Mouse (Mus musculus): ENCODE measurements around the gene Gtf2h5. TPM values are rescaled to one million over a fixed set of nuclear protein-coding genes. Genes with fewer than 3 reads are reported as not detected.
A peak's percentile ranks its signal among the peaks of the same experiment; 100 is the strongest.

Gene Gtf2h5
- polyA plus RNA-seq, 1 experiment from 2014 or later: 220 TPM

DNA sequence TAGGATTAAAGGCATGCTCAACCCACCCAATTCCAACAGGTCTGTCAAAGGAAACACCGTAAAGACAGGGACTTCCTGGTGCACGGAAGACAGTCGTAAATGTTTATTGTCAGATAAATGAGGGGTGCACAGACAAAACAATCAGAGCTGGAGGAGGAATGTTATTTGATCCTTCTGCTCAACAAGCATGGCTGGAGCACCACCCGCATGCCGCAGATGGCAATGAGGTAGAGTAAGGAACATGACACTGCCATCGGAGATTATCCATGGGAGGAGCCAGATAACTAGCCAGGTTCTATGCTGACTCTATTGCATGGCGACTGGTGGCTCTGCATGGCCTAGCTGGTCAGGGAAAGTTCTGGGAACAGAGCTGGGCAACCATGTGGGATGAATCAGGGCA lies 6.2 kb upstream of the Gtf2h5 start:
- no peak for ATAC-seq (ENCODE audit: low FRiP score)
- peaks cover 48% of the 10 kb centered on the region for H3K36me3 ChIP-seq
- 18% methylated on average over 7 of the region's 7 CpGs for WGBS
- H3K9me3 ChIP-seq (replicated peaks): no peaks in the 10 kb centered on the region
- peaks cover 8% of the 10 kb centered on the region for H3K4me1 ChIP-seq
- H3K4me3 ChIP-seq (replicated peaks): no peak overlapping the region
- no peaks in the 10 kb centered on the region for H3K27me3 ChIP-seq (replicated peaks)
- no peak overlapping the region for H3K27ac ChIP-seq (replicated peaks)
- no peak overlapping the region for H3K4me2 ChIP-seq
- no peak overlapping the region for H3K9ac ChIP-seq (replicated peaks)

DNA sequence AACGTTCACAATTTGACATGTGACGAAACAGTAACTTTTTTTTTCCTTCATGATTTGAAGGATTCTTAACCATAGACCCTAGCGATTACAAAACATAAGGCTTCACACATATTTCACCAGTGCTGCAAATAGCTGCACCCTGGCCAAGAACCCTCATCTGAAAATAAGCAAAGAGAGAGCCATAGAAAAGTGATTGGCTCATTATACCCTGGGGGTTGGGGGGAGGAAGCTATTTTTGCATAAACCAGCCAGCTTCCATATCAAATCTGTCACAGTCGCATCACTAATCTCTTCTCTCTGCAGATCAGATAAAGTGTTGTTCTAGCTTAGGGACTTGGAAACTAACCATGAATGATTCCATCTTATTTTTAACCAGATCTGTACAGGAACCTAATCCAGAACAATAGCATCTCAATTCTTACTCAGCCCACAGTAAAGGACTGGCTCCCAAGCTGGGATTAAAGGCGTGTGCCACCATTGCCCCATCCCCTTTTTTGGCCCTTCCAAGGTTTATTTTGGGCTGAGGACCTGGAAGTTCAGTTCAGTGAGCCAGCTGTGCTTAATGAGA lies 3.8 kb downstream of the Gtf2h5 start:
- WGBS: 95% methylated on average over 5 of the region's 5 CpGs

DNA sequence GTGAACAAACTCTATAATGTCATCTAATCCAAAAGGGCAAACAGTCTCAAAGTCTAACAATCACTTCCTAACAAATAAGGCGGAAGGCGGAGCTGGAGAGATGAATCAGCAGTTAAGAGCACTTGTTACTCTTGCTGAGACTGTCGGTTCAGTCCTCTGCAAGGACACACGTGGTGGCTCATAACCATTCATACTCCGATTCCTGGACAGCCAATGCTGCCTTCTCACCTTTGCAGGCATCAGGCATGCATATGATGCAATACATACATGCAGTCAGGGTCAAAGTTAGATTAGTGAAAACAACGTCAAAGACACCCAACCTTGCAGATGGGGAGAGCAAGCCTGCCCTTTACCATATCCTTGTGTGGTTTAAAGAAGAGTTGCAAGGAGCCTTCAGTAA lies 12.0 kb downstream of the Gtf2h5 start:
- 91% methylated on average over 6 of the region's 6 CpGs for WGBS
- ATAC-seq (ENCODE audit: low FRiP score): no peak

More for the DNA sequence above, 3.8 kb downstream of the Gtf2h5 start:
- Histone ChIP-seq H3K27me3 (replicated peaks) (no peaks in the 10 kb centered on the region), H3K36me3 (peaks cover 29% of the 10 kb centered on the region), H3K9ac (replicated peaks) (no peak overlapping the region), H3K4me1 (peaks cover 23% of the 10 kb centered on the region), H3K27ac (replicated peaks) (no peak overlapping the region), H3K4me2 (no peak overlapping the region), H3K9me3 (replicated peaks) (no peaks in the 10 kb centered on the region), H3K4me3 (replicated peaks) (no peak overlapping the region)
- ATAC-seq (ENCODE audit: low FRiP score): no peak

DNA sequence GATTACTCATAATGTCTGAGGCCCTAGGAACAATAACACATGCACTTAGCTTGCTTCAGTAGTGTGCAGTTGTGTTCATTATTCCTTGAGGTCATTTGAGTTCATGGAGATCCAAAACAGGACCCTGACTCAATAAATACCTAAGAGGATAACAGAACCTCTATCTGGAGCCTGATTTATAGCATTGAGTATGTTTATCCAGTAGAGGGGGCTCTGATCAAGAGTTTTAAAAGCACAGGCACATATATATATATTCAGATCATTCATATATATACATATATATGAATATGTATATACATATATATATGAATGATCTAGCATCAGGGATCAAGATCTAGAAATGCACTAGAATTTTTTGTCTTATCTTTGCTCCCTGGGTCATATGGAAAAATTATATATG lies 16.0 kb downstream of the Gtf2h5 start:
- Histone ChIP-seq H3K4me2 (no peak overlapping the region), H3K36me3 (0 out of 2 replicates have a peak, but pooled peaks cover 6% of the 10 kb centered on the region), H3K9ac (replicated peaks) (no peak overlapping the region), H3K27me3 (replicated peaks) (no peaks in the 10 kb centered on the region), H3K9me3 (replicated peaks) (no peaks in the 10 kb centered on the region), H3K4me3 (replicated peaks) (no peak overlapping the region), H3K27ac (replicated peaks) (no peak overlapping the region), H3K4me1 (no peaks in the 10 kb centered on the region)
- no peak for ATAC-seq (ENCODE audit: low FRiP score)

More for the DNA sequence above, 12.0 kb downstream of the Gtf2h5 start:
- no peaks in the 10 kb centered on the region for H3K9me3 ChIP-seq (replicated peaks)
- no peak overlapping the region for H3K4me2 ChIP-seq
- peaks cover 12% of the 10 kb centered on the region for H3K36me3 ChIP-seq
- H3K4me3 ChIP-seq (replicated peaks): no peak overlapping the region
- H3K9ac ChIP-seq (replicated peaks): no peak overlapping the region
- H3K27ac ChIP-seq (replicated peaks): no peak overlapping the region
- H3K4me1 ChIP-seq: no peaks in the 10 kb centered on the region
- no peaks in the 10 kb centered on the region for H3K27me3 ChIP-seq (replicated peaks)

DNA sequence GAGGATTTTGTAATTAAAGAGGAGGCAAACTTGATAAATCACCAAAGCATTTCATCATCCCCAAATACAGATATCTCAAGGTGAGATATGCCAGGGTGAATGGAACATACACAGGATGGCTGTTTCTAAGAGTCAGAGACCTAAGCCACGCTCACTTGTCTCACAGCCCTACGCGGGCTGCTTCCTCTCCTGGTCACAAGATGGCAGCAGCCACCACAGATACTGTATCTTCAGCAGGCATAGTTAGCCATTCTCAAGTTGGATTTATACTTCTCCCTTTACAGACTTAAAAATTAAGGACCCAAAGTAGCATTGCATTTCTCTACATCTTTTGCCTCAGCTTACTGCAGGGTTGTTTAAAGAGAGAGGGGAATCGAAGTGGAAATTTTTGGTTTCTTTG lies 18.3 kb downstream of the Gtf2h5 start:
- Histone ChIP-seq H3K9ac (replicated peaks) (no peak overlapping the region), H3K27me3 (replicated peaks) (no peaks in the 10 kb centered on the region), H3K4me2 (no peak overlapping the region), H3K36me3 (no peaks in the 10 kb centered on the region), H3K4me1 (no peaks in the 10 kb centered on the region), H3K9me3 (replicated peaks) (no peaks in the 10 kb centered on the region), H3K27ac (replicated peaks) (no peak overlapping the region), H3K4me3 (replicated peaks) (no peak overlapping the region)
- peak; percentile 61; the same call in 1 of the 2 replicates for ATAC-seq (ENCODE audit: low FRiP score)
- WGBS: 25% methylated on average over 4 of the region's 4 CpGs

DNA sequence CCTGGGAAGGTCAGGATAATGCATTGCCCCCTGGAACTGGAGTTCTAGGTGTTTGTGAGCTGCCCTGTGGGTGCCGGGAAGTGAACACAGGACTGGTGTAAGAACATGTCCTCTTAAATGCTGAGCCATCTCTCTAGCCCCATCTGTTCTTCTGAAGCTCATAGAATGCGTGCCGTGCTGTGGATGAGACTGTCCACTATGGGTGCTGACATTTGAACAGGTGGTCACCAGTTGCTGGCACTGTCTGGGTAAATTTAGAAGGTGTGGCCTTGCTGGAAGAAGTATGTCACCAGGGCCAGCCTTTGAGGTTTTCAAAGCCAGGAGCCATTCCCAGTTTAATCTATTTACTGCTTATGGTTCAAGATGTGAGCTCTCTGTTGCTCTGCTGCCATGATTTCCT lies 22.7 kb downstream of the Gtf2h5 start:
- Histone ChIP-seq H3K4me2 (no peak overlapping the region), H3K27me3 (replicated peaks) (no peaks in the 10 kb centered on the region), H3K9me3 (replicated peaks) (no peaks in the 10 kb centered on the region), H3K4me1 (peaks cover 12% of the 10 kb centered on the region; the same call in 1 of the 2 replicates), H3K27ac (replicated peaks) (no peak overlapping the region), H3K4me3 (replicated peaks) (no peak overlapping the region), H3K36me3 (no peaks in the 10 kb centered on the region), H3K9ac (replicated peaks) (no peak overlapping the region)
- WGBS: 93% methylated on average over 3 of the region's 3 CpGs
- ATAC-seq (ENCODE audit: low FRiP score): no peak

DNA sequence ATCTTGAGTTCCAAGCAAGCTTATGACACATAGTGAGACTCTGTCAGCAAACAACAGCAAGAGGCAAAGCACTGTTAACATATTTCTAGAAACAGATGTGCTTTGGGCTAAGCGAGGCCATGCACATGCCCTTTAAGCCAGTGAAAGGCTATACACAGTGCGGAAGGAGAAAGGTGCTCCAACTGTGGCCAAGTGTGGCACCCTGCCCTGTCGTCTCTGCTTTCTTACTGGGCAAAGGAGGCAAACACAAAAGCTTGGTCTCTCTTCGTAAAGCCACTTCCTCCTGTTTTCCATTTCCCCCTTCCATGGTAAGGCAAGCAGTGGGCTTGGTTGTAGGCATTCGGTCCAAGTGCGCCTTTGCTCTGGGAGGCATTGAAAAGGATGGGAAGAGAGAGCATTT lies 24.0 kb downstream of the Gtf2h5 start:
- H3K9ac ChIP-seq (replicated peaks): no peak overlapping the region
- no peaks in the 10 kb centered on the region for H3K36me3 ChIP-seq
- no peak for ATAC-seq (ENCODE audit: low FRiP score)

DNA sequence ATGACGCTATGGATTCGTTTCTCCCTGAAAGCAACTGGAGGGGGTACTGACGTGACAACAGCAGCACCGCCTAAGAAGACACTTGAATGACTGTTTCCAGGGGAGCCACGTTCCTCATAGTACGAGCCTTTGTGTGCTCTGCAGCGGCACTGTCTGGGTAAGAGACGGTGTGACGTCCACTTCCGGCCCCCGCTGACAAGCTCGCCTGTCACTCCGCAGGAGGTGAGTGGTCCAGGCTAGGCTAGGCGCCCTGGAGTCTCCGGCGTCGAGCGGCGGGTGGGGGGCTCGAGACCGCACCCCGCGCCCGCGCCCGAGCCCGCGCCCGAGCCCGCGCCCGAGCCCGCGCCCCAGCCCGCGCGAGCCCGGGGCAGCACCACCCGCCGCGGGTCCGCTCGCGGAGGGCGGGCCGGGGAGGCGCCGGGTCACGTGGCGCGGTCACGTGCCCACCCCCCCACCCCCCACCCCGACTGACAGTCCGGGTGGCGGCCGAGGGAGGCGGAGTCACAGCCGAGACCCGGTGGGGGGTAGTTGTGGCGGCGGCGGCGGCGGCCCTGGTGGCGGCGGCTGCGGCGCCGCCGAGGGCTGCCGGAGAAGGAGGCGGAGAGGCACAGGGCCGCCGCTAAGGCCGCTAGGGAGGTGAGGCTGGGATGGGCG lies 26.9 kb downstream of the Gtf2h5 start, which contains the start of gene Tulp4:
Gene Tulp4 (plus strand): TSS at position 77 of the 654 bp plus-strand sequence.
- Histone ChIP-seq H3K4me2 (peak within 1 kb of the TSS; percentile 71), H3K36me3 (no peaks in the 10 kb centered on the region), H3K4me3 (replicated peaks) (peak within 1 kb of the TSS; percentile 95), H3K9ac (replicated peaks) (peak within 1 kb of the TSS; percentile 99), H3K4me1 (peaks cover 43% of the 10 kb centered on the region), H3K27me3 (replicated peaks) (no peaks in the 10 kb centered on the region), H3K9me3 (replicated peaks) (no peaks in the 10 kb centered on the region), H3K27ac (replicated peaks) (peak within 1 kb of the TSS; percentile 98)
- ATAC-seq (ENCODE audit: low FRiP score): peak; percentile 98
- WGBS: under 1% methylated on average over 34 of the region's 76 CpGs

More for the DNA sequence above, 24.0 kb downstream of the Gtf2h5 start:
- WGBS: 86% methylated on average over 6 of the region's 6 CpGs
- Histone ChIP-seq H3K4me3 (replicated peaks) (no peak overlapping the region), H3K27ac (replicated peaks) (no peak overlapping the region), H3K27me3 (replicated peaks) (no peaks in the 10 kb centered on the region), H3K4me1 (peaks cover 23% of the 10 kb centered on the region), H3K4me2 (no peak overlapping the region), H3K9me3 (replicated peaks) (no peaks in the 10 kb centered on the region)

DNA sequence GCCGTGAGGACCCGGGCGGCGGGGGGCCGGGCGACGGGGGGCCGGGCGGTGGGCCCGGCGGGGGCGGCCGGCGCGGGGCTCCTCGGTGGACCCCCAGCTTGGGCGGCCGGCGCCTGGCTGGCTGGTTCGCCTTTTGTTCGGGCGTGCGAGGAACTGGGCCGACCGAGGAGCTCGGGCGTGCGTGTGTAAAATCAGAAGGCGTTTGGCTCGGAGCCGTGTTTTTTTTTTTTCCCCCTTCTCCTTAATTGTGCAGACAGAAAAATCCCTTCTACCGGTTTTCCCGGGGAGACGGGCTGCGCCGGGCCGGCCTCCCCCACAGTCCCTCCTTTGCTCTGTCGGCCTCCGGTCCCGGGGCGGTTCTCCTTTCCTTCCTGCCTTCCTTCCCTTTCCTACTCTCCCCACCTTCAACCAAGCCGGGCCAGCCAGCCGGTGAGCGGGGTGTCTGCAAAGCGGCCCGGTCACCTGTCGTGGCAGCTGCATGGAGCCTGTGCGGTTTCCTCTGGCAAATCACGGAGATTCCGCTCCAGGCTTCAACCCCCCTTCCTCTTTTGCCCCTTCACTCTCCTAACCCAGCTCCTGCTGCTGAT lies 27.5 kb downstream of the Gtf2h5 start:
- Histone ChIP-seq H3K9me3 (replicated peaks) (no peaks in the 10 kb centered on the region), H3K4me1 (peaks cover 44% of the 10 kb centered on the region), H3K36me3 (no peaks in the 10 kb centered on the region), H3K4me2 (peak overlapping the region; percentile 71), H3K4me3 (replicated peaks) (peak overlapping the region; percentile 95), H3K27ac (replicated peaks) (peak overlapping the region; percentile 98), H3K27me3 (replicated peaks) (no peaks in the 10 kb centered on the region), H3K9ac (replicated peaks) (peak overlapping the region; percentile 99)
- 0% methylated on average over 40 of the region's 50 CpGs for WGBS
- peak; percentile 70 for ATAC-seq (ENCODE audit: low FRiP score)

DNA sequence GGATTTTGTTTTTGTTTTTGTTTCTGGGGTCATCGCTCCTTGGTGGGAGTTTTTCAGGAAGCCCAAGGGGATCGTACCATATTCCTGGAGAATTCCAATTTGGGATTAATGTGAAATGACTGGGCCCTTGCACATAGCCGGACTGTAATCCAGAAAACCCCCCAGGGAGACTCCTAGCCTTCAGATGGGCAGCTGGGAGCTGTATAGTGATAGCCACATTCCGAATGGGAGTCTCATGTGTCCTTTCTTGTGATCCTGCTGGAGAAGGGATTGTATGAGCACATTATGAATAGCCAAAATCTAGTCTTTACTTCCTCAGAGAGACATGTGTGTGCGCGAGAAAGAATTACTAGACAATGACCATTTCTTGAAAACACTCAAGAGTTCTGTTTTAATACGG lies 28.6 kb downstream of the Gtf2h5 start:
- Histone ChIP-seq H3K4me3 (replicated peaks) (peak overlapping the region; percentile 95), H3K9ac (replicated peaks) (peak overlapping the region; percentile 99), H3K9me3 (replicated peaks) (no peaks in the 10 kb centered on the region), H3K4me1 (peaks cover 44% of the 10 kb centered on the region), H3K36me3 (no peaks in the 10 kb centered on the region), H3K27ac (replicated peaks) (peak overlapping the region; percentile 98), H3K4me2 (peak overlapping the region; percentile 71), H3K27me3 (replicated peaks) (no peaks in the 10 kb centered on the region)
- no peak for ATAC-seq (ENCODE audit: low FRiP score)
- WGBS: 33% methylated on average over 7 of the region's 7 CpGs

DNA sequence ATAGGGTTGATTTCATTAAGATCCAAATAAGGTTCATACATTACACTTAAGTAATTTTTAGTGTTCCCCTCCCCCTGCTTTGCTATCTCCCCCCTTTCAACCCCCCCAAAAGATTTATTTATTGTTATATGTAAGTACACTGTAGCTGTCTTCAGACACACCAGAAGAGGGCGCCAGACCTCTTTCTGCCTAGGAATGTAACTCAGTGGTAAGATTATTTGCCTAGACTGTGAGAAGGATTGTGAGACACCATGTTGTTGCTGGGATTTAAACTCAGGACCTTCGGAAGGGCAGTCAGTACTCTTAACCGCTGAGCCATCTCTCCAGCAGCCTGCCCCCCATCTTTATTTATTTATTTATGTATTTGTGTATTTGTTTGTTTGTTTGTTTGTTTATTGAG lies 31.4 kb downstream of the Gtf2h5 start:
- Histone ChIP-seq H3K9me3 (replicated peaks) (no peaks in the 10 kb centered on the region), H3K9ac (replicated peaks) (no peak overlapping the region), H3K27me3 (replicated peaks) (no peaks in the 10 kb centered on the region), H3K4me1 (peaks cover 32% of the 10 kb centered on the region), H3K36me3 (no peaks in the 10 kb centered on the region), H3K27ac (replicated peaks) (no peak overlapping the region), H3K4me3 (replicated peaks) (no peak overlapping the region), H3K4me2 (no peak overlapping the region)
- ATAC-seq (ENCODE audit: low FRiP score): no peak
- WGBS: 78% methylated on average over 3 of the region's 3 CpGs

DNA sequence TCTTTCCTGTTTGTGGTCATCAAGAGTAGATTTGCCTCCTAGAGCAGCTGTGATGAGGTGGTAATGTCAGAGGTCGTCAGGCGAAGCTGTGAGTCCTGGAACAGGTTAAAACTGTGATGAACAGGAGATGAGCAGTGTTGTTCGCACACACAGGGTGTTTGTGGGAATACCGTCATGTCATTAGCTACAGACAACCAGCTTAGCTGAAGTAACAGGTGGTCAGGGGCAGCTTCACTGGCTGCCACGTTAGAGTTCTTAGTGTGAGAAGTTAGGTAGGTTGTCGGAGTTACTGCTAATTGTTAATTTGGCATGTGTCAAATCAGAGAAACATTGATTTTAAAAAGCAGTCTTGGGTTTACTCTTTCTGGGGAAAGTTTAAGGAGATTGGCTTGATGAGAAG lies 34.1 kb downstream of the Gtf2h5 start:
- H3K27me3 ChIP-seq (replicated peaks): no peaks in the 10 kb centered on the region
- WGBS: 87% methylated on average over 6 of the region's 6 CpGs
- H3K9ac ChIP-seq (replicated peaks): no peak overlapping the region
- no peak for ATAC-seq (ENCODE audit: low FRiP score)
- no peaks in the 10 kb centered on the region for H3K9me3 ChIP-seq (replicated peaks)
- no peak overlapping the region for H3K4me2 ChIP-seq
- no peak overlapping the region for H3K4me3 ChIP-seq (replicated peaks)
- H3K4me1 ChIP-seq: peaks cover 27% of the 10 kb centered on the region
- H3K36me3 ChIP-seq: no peaks in the 10 kb centered on the region
- no peak overlapping the region for H3K27ac ChIP-seq (replicated peaks)

All from neural tube, embryonic 15.5 days (tissue).